Mouse (Mus musculus) kidney, postnatal 36 days (tissue): ENCODE results near the gene Nfya.
"Not testable (repeated sequence)": the region's sequence is repeated elsewhere in the genome, so short reads cannot be mapped to it uniquely, and the experiment has no call there.

Experiments used
- DNase-seq, 2 experiments: peaks; one replicate each; pipeline ENCODE4 v3.0.0; 2021 to 2022; ENCODE audit warnings: mixed read lengths in 2 of 2

Gene Nfya

GRCm38 (mm10) chr17:48389442-48389841 is 20.3 kb downstream of the Nfya start:
- no peak for DNase-seq

DNA sequence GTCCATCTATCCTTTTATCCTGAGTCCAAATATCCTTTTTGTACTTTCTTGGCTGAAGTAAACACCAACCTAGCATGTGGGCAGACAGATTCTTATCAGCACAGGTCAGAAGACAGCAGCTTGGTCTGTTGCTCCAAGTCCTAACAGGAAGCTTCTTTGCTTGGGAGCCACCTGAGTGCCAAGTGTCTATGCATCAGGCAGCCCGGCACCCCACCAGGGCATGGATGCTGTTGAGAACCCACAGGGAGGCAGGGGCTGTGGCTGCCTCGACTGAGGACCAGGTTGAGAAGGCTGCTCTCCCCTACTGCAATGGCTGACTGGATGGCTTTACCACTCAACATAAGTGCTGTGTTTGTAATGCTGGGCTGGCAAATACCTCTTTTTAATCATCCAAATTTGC is 21.0 kb downstream of the Nfya start:
- DNase-seq: no peak

DNA sequence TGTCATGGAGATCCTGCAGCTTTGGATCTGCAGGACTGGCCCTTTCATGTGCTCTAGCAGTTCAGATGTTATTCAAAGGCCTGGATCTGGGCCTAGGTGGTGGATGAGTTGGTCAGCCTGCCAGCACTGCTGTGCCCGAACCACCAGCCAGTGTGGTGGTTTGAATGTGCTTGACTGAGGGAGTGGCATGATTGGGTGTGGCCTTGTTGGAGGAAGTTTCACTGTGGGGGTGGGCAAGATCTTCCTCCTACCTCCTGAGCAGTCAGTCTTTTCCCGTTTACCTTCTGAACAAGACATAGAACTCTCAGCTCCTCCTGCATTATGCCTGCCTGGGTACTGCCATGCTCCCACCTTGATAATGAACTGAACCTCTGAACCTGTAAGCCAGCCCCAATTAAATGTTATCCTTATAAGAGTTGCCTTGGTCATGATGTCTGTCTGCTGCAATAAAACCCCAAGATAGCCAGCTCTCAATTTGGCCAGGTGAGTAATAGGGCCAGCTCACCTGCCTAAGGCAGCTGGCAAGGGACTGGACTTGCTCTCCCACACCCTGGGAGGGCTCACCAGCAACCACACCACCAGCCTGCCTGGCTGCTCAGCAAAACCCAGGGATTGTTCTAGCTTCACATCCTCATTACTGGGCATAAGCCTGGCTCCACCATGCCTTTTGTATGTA is 23.8 kb downstream of the Nfya start:
- no peak for DNase-seq

DNA sequence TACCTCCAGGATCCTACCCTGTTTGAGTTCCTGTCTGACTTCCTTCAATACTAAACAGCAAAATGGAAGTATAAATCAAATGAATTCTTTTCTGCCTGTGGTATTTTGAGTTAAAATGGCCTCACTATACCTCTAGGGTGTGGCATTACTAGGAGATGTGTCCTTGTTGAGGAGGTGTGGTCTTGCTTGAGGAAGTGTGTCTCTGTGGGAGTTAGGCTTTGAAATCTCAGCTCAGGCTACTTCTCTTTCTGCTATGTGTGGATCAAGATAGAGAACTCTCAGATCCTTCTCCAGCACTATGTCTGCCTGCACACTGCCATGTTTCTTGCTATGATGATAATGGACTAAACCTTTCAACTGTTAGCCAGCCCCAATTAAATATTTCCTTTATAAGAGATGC is 30.7 kb downstream of the Nfya start:
- DNase-seq: no peak

DNA sequence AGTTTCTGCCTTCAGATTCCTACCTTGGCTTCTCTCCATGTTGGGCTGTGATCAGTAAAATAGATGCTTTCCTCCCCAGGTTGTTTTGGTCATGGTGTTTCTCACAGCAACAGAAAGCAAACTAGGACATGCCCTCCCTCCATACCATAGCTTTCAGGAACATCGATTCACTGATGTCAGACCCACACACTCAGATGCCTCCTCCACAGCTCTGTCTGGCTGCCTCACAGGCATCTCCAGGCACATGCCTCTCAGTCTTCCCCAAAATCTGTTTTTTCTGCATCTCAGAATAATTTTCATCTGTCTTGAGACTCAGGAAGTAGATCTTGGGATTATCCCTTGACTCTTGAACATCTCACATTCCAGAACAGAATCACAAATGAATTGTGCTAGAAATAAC is 33.6 kb downstream of the Nfya start:
- DNase-seq: no peak

GRCm38 (mm10) chr17:48372987-48373386 is 36.7 kb downstream of the Nfya start:
- DNase-seq: no peak

GRCm38 (mm10) chr17:48371621-48372020 is 38.1 kb downstream of the Nfya start:
- peak in 1 of 2 experiments; percentile 9 for DNase-seq

GRCm38 (mm10) chr17:48366806-48367205 is 42.9 kb downstream of the Nfya start:
- DNase-seq: no peak

GRCm38 (mm10) chr17:48365511-48366155 is 44.1 kb downstream of the Nfya start:
- no peak for DNase-seq

DNA sequence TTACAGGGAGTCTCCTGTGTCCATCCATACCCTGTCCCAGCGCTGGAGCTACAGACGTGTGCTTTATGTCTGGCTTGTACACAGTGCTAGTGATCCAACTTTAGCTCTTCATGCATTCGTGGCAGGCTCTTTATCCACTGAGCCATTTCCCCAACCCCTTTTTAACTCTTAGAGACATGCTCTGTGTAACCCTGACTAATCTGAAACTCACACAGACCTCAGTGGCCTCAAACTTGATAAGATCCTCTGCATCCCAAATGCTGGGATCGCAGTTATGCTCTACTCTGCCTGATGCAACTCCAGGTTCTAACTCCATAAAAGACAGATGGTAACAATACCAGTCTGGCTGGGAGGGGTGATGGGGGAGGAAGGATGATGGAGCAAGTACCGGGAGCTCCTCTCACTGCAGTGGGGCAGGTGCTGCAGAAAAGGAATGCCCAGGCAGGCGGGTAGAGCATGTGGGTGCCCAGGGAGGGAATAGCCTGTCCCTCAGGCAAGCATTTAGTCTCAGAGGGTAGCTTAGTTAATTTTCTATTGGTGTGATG is 46.2 kb downstream of the Nfya start:
- DNase-seq: no peak

DNA sequence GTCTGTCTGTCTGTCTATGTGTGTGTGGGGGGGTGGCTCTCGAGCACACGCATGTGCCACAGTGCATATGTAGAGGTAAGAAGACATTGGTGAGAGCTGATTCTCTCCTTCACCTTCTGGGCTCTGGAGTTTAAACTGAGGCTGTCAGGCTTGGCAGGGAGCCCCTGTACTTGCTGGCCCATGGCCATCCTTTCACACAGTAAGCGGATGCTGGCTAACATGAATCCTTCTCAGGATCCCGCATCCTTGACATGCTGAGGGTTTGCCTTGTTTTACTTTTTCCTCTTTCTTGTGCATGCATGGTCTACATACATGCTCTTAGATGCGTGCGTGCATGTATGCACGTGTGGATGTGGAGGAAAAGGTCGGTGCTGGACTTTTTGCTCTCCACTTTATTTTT is 46.7 kb downstream of the Nfya start:
- peak; percentile 27 to 74 for DNase-seq

GRCm38 (mm10) chr17:48362346-48362745 is 47.4 kb downstream of the Nfya start:
- no peak for DNase-seq

- no peak for DNase-seq
Measured at GRCm38 (mm10) chr17:48360462-48360861, 49.2 kb downstream of the Nfya start.

DNA sequence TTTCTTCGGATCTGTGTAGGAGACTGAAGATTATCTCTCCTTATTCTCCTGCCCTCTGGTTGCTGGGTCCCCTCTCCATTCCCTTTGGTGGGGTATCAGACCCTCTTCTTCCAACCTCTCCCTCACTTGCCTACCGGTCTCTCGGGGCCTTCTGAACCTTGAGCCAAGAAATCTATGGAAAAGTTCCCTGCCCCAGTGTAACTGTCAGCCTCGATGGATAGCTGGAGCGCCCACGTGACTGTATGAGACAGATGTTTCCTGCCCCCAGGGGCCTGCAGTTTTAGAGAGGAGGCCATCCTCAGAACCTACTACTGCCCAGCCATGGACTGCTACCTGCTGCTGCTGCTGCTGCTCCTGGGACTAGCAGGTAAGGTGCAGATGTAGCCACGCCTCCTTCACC is 50.1 kb downstream of the Nfya start, which contains the start of gene Treml1:
TSS of gene Treml1 (plus strand) at position 301 of the 400 bp plus-strand sequence.
- no peak for DNase-seq

DNA sequence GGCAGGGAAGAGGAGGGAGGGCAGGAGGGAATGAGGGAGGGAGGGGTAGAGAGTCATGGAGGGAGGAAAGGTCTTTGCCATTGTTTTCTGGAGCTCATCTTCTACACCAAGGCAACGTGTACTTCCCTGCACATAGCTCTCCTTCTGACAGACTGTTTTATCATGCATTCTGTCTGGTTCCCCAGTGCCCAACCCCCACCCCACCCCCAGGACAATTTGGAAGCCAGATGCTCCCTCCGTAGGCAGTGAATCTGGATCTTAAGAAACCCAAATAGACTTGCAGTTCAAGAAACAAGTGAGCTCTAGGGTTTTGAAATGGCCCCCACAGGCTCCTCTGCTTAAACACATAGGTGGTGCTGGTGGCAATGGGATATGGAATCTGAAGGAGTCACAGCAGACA is 51.8 kb downstream of the Nfya start:
- DNase-seq: no peak

- DNase-seq: no peak
Measured at GRCm38 (mm10) chr17:48355822-48356221, 53.9 kb downstream of the Nfya start.

- DNase-seq: not testable (repeated sequence)
Measured at GRCm38 (mm10) chr17:48352976-48353375, 56.7 kb downstream of the Nfya start.

DNA sequence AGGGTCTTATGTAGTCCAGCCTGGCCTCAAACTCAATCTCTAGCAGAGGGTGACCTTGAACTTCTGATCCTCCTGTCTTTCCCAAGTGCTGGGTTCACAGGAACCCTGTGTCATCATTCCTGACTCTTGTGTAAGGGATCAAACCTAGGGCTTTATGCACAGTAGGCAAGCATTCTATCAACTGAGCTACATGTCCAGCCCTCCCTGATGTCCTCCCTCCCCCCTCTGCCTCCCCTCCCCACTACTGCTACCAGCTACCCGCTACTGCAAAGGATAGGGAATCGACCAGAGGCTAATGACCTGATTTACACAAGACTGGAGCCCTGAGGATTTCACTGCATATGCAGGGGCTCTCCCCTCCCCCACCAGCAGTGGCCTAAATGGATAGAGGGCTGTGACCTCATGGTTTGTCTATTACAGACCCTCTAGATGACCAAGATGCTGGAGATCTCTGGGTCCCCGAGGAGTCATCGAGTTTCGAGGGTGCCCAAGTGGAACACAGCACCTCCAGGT is 59.0 kb downstream of the Nfya start:
- no peak for DNase-seq

DNA sequence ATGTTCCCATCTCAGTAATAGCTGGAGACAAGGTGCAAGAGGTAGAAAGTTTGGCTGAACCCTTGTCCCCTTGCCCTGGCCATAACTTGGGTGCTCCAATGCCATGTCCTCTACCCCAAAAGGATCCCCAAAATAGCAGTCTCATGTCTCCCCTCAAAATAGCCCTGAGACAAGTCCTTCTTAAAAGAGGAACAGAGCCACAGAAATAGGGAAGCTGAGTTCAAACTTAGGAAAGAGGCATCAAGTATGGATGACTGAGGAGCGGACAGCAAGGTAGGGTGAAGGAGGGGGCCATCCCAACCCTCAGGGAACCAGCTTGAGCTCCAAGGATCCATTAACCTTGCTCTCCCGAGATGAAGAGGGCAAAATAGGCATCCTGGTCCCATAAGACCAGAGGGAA is 62.4 kb downstream of the Nfya start:
- no peak for DNase-seq

DNA sequence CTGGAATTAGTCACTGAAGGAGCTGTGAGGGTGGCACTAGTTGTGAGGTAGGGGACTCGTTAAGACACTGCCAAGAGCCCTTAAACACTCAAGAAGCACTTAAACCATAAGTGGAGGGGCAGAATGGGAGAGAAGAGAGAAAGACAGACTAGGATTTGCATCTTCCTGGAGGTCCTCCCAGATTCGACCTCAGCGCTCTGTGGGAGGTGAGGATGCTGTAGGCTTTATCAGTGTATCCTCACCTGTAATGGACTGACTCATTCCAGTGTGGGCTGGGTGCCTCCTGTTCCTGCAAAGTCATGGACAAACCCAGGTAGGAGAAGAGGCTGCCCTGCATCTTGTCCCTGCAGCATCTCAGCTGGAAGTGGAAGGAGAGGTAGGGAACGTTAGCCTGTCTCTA is 62.9 kb downstream of the Nfya start:
- no peak for DNase-seq

- no peak for DNase-seq
Measured at GRCm38 (mm10) chr17:48346231-48346630, 63.5 kb downstream of the Nfya start, which contains the start of gene Trem2. Trem2 (plus strand) TSS chr17:48346401.

DNA sequence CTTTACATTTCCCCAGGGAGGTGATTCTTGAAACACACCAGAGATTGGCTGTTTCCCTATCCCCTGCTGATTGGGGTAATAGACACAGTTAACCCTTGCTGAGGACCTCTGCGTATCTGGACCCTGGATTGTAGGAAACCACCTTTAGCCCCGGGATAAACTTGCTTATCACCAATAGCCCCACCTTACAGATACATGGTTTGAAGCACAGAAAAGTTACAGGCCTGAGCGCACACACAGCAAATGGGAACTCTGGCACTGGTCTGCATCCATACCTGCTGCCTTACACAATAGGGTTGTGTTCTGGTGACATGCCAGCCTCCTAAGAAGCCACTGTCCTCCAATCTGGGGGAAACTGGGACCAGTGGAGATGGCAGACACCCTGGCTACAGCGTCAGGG is 63.9 kb downstream of the Nfya start:
- no peak for DNase-seq

DNA sequence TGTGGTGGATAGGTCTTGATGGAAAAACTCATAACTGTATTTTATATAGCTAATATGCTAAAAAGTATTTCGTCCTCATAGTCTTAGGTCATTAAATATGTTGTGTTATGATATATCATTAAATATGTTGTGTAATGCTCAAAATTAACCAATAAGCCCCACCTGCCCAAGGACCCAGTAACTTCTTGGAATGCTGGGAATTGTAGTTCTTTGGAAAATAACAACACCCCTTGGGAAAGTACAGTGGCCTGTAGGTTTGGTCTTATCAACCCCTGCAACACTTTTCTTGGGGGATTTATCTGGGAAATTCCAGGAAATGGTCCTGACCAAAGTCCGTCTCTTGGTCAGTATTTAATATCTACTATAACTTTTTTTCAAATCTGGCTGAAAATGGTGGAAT is 66.6 kb downstream of the Nfya start:
- no peak for DNase-seq

- DNase-seq: no peak
Measured at GRCm38 (mm10) chr17:48341947-48342346, 67.8 kb downstream of the Nfya start.
